Mouse (Mus musculus) limb, embryonic 12.5 days (tissue): ENCODE measurements around the gene Gpr4. TPM values are rescaled to one million over a fixed set of nuclear protein-coding genes. Genes with fewer than 3 reads are reported as not detected.
A peak's percentile ranks its signal among the peaks of the same experiment; 100 is the strongest.

Source experiments
- ATAC-seq: fragments of 200-750 bp; cut with Nextera tagmentation; 2 replicates; pipeline ENCODE4 v1.8.0; 2017; ENCODE audit warnings: low read depth, moderate TSS enrichment; ENCODE audit not compliant: insufficient number of reproducible peaks, insufficient read depth, low FRiP score, low TSS enrichment
- H3K27ac ChIP-seq: fragments of 300-500 bp; sonication (generic); 2 replicates; pipeline ENCODE4 v1.5.1; 2016; ENCODE audit warnings: mild to moderate bottlenecking, moderate library complexity
- H3K27me3 ChIP-seq: fragments of 300-500 bp; sonication (generic); 2 replicates; pipeline ENCODE4 v1.6.1; 2016; ENCODE audit warnings: mild to moderate bottlenecking, moderate library complexity
- H3K36me3 ChIP-seq: fragments of 300-500 bp; sonication (generic); 2 replicates; pipeline ENCODE4 v1.6.1; 2016; ENCODE audit warnings: mild to moderate bottlenecking, moderate library complexity
- H3K4me1 ChIP-seq: fragments of 300-500 bp; sonication (generic); replicated peaks from 2 replicates; pipeline ENCODE4 v1.6.1; 2016
- H3K4me2 ChIP-seq: fragments of 300-500 bp; sonication (generic); 2 replicates; pipeline ENCODE4 v1.6.1; 2016; ENCODE audit warnings: mild to moderate bottlenecking, moderate library complexity
- H3K4me3 ChIP-seq: fragments of 300-500 bp; sonication (generic); replicated peaks from 2 replicates; pipeline ENCODE4 v1.5.1; 2016; ENCODE audit warnings: mild to moderate bottlenecking
- H3K9ac ChIP-seq: fragments of 300-500 bp; sonication (generic); replicated peaks from 2 replicates; pipeline ENCODE4 v1.6.1; 2016; ENCODE audit warnings: mild to moderate bottlenecking, moderate library complexity
- H3K9me3 ChIP-seq: fragments of 300-500 bp; sonication (generic); 2 replicates; pipeline ENCODE4 v1.6.1; 2016; ENCODE audit warnings: mild to moderate bottlenecking, moderate library complexity
- WGBS: fragments of 180-500 bp; shearing (Covaris S2); methylation state at CpG from one replicate; pipeline ENCODE4 v1.1.7; 2016; 5-methylcytosine and 5-hydroxymethylcytosine counted together
- polyA plus RNA-seq: library from polyadenylated mRNA; unstranded; fragments of >200 nt; fragmentation: Nextera tagmentation; extraction: Ambion mirVana; gene quantifications from 2 replicates; pipeline ENCODE4 v1.2.1, GENCODE M21; 2016

The Gpr4 gene
- polyA plus RNA-seq, 1 experiment from 2014 or later: 4.4 TPM

GRCm38 (mm10) chr7:19228793-19229148, 16.4 kb downstream of the Gpr4 start:
- WGBS: under 1% methylated on average over 14 of the region's 14 CpGs
- Histone ChIP-seq H3K27ac (peak overlapping the region; percentile 98), H3K9me3 (no peaks in the 10 kb centered on the region), H3K36me3 (peaks cover 42% of the 10 kb centered on the region), H3K4me2 (peak overlapping the region; percentile 84), H3K27me3 (no peaks in the 10 kb centered on the region), H3K4me1 (peaks cover 15% of the 10 kb centered on the region), H3K9ac (peak overlapping the region; percentile 73), H3K4me3 (peak overlapping the region; percentile 64)
- no peak for ATAC-seq

DNA sequence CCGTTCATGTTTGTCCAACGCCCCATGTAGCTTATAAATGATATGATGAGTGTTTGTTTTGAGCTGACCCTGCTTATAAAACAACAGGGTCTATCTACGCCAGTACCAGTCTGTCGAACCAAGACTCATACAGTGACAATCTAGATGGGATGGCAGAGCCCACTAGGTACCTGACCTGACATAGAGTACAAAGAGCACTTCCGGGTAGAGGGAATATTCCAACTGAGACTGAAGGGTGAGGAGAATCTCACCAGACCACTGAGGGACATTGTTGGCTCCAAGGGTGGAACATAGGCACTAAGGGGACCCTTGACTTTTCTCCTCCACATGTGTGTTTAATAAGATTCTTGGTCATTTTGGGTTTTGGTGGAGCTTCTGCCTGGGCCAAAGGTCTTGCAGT, 17.1 kb downstream of the Gpr4 start:
- Histone ChIP-seq H3K27ac (no peak overlapping the region; the same call in 1 of the 2 replicates), H3K27me3 (no peaks in the 10 kb centered on the region), H3K4me2 (peak overlapping the region; percentile 84), H3K4me3 (peak overlapping the region; percentile 64), H3K4me1 (peaks cover 15% of the 10 kb centered on the region), H3K36me3 (peaks cover 39% of the 10 kb centered on the region), H3K9ac (peak overlapping the region; percentile 73), H3K9me3 (no peaks in the 10 kb centered on the region)
- WGBS: 50% methylated on average over 5 of the region's 5 CpGs
- no peak for ATAC-seq

GRCm38 (mm10) chr7:19230041-19230580, 17.8 kb downstream of the Gpr4 start:
- no peak for ATAC-seq
- H3K4me3 ChIP-seq: no peak overlapping the region
- H3K27me3 ChIP-seq: no peaks in the 10 kb centered on the region
- H3K4me2 ChIP-seq: peak overlapping the region; percentile 0; the same call in 1 of the 2 replicates
- H3K9me3 ChIP-seq: no peaks in the 10 kb centered on the region
- WGBS: 93% methylated on average over 2 of the region's 2 CpGs
- peaks cover 15% of the 10 kb centered on the region for H3K4me1 ChIP-seq
- H3K36me3 ChIP-seq: peaks cover 34% of the 10 kb centered on the region
- H3K9ac ChIP-seq: 0 out of 2 replicates have a peak overlapping the region, but pooled peaks have one; percentile 5
- H3K27ac ChIP-seq: no peak overlapping the region

GRCm38 (mm10) chr7:19230899-19231298, 18.6 kb downstream of the Gpr4 start:
- H3K4me3 ChIP-seq: no peak overlapping the region
- peaks cover 15% of the 10 kb centered on the region for H3K4me1 ChIP-seq
- no peak overlapping the region for H3K27ac ChIP-seq
- WGBS: 91% methylated on average over 5 of the region's 5 CpGs
- peaks cover 27% of the 10 kb centered on the region for H3K36me3 ChIP-seq
- H3K27me3 ChIP-seq: no peaks in the 10 kb centered on the region
- H3K4me2 ChIP-seq: no peak overlapping the region
- ATAC-seq: no peak
- no peak overlapping the region; the same call in 1 of the 2 replicates for H3K9ac ChIP-seq
- no peaks in the 10 kb centered on the region for H3K9me3 ChIP-seq

GRCm38 (mm10) chr7:19231849-19232248, 19.5 kb downstream of the Gpr4 start:
- H3K27ac ChIP-seq: no peak overlapping the region
- no peak overlapping the region for H3K4me3 ChIP-seq
- no peak for ATAC-seq
- no peak overlapping the region for H3K4me2 ChIP-seq
- no peaks in the 10 kb centered on the region for H3K27me3 ChIP-seq
- H3K4me1 ChIP-seq: peaks cover 11% of the 10 kb centered on the region
- WGBS: 85% methylated on average over 3 of the region's 3 CpGs
- H3K36me3 ChIP-seq: peaks cover 25% of the 10 kb centered on the region
- no peak overlapping the region for H3K9ac ChIP-seq
- no peaks in the 10 kb centered on the region for H3K9me3 ChIP-seq

GRCm38 (mm10) chr7:19234652-19235051, 22.3 kb downstream of the Gpr4 start:
- 86% methylated on average over 5 of the region's 5 CpGs for WGBS
- Histone ChIP-seq H3K9ac (no peak overlapping the region), H3K4me2 (no peak overlapping the region), H3K4me1 (no peaks in the 10 kb centered on the region), H3K27me3 (no peaks in the 10 kb centered on the region), H3K9me3 (no peaks in the 10 kb centered on the region), H3K27ac (no peak overlapping the region), H3K4me3 (no peak overlapping the region), H3K36me3 (peaks cover 25% of the 10 kb centered on the region)
- no peak for ATAC-seq

- no peak for ATAC-seq
Measured at GRCm38 (mm10) chr7:19235092-19235671, 22.8 kb downstream of the Gpr4 start.

DNA sequence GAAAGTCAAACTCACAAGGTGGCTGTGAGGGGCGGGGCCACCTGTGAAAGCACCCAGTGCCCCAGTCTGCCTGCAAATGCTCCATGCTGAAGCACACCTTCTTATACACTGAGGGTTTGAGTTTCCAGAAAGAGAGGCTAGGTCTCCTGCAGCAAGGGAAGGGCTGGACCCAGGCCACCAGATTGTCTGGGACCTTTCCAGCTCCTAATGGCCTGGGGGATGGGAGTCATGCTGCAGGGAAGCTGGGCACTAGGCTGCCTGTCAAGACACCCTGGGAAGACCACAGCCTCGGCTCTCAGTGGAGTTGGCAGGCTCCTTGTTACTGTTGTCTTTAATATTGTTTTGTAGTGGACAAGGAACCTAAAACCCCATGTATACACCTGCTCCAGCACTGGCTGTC, 24.1 kb downstream of the Gpr4 start:
- Histone ChIP-seq H3K4me1 (0 out of 2 replicates have a peak, but pooled peaks cover 3% of the 10 kb centered on the region), H3K4me3 (no peak overlapping the region), H3K27me3 (no peaks in the 10 kb centered on the region), H3K36me3 (peaks cover 27% of the 10 kb centered on the region), H3K4me2 (no peak overlapping the region), H3K9me3 (no peaks in the 10 kb centered on the region), H3K9ac (no peak overlapping the region), H3K27ac (no peak overlapping the region)
- ATAC-seq: no peak
- WGBS: 82% methylated on average over 2 of the region's 2 CpGs

More at GRCm38 (mm10) chr7:19235092-19235671, 22.8 kb downstream of the Gpr4 start:
- Histone ChIP-seq H3K36me3 (peaks cover 25% of the 10 kb centered on the region), H3K4me3 (no peak overlapping the region), H3K4me1 (0 out of 2 replicates have a peak, but pooled peaks cover 3% of the 10 kb centered on the region), H3K27me3 (no peaks in the 10 kb centered on the region), H3K9ac (no peak overlapping the region), H3K9me3 (no peaks in the 10 kb centered on the region), H3K27ac (no peak overlapping the region), H3K4me2 (no peak overlapping the region)
- WGBS: 90% methylated on average over 2 of the region's 2 CpGs

GRCm38 (mm10) chr7:19238344-19238743, 26.0 kb downstream of the Gpr4 start:
- WGBS: 95% methylated on average over 4 of the region's 4 CpGs
- Histone ChIP-seq H3K4me2 (no peak overlapping the region), H3K27ac (no peak overlapping the region)

DNA sequence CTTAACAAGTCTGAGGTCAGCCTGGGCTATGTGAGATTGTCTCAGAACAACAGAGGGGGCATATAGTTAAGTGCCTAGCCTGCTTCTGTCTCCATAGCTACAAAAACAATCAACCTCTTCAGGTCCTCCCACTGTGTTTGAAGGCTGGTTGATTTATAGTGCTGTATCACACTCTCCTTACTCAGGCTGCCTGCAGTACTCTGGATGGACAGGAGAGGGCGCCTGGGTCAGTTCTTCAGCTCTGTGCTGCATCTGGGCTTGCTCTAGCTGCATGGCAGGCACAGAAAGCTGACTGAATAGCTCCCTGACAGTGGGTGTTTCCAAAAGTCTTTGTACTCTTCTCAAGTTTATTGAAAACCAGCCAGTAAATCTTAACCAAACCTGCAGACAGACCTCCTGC, 27.1 kb downstream of the Gpr4 start:
- Histone ChIP-seq H3K36me3 (peaks cover 8% of the 10 kb centered on the region; the same call in 1 of the 2 replicates), H3K4me2 (no peak overlapping the region), H3K27me3 (no peaks in the 10 kb centered on the region), H3K27ac (no peak overlapping the region), H3K9ac (no peak overlapping the region), H3K4me3 (no peak overlapping the region), H3K9me3 (no peaks in the 10 kb centered on the region), H3K4me1 (0 out of 2 replicates have a peak, but pooled peaks cover 3% of the 10 kb centered on the region)
- ATAC-seq: peak; percentile 81; the same call in 1 of the 2 replicates
- WGBS: 0% methylated on average over 1 of the region's 1 CpGs

More at GRCm38 (mm10) chr7:19238344-19238743, 26.0 kb downstream of the Gpr4 start:
- Histone ChIP-seq H3K36me3 (peaks cover 11% of the 10 kb centered on the region; the same call in 1 of the 2 replicates), H3K27me3 (no peaks in the 10 kb centered on the region), H3K4me1 (0 out of 2 replicates have a peak, but pooled peaks cover 3% of the 10 kb centered on the region), H3K9ac (no peak overlapping the region), H3K9me3 (no peaks in the 10 kb centered on the region), H3K4me3 (no peak overlapping the region)
- ATAC-seq: no peak

GRCm38 (mm10) chr7:19239986-19240385, 27.6 kb downstream of the Gpr4 start:
- no peak for ATAC-seq
- Histone ChIP-seq H3K4me2 (no peak overlapping the region), H3K9ac (no peak overlapping the region), H3K27me3 (no peaks in the 10 kb centered on the region), H3K4me3 (no peak overlapping the region), H3K27ac (no peak overlapping the region), H3K36me3 (peaks cover 14% of the 10 kb centered on the region), H3K9me3 (no peaks in the 10 kb centered on the region), H3K4me1 (0 out of 2 replicates have a peak, but pooled peaks cover 3% of the 10 kb centered on the region)
- WGBS: 76% methylated on average over 2 of the region's 4 CpGs
